Mouse (Mus musculus) kidney, embryonic 14.5 days (tissue): Measurements from ENCODE around the gene Grk2. TPM values are rescaled to one million over a fixed set of nuclear protein-coding genes. Genes with fewer than 3 reads are reported as not detected.
A peak's percentile ranks its signal among the peaks of the same experiment; 100 is the strongest.

Experiments used
- ATAC-seq: fragments of 200-750 bp; cut with Nextera tagmentation; 2 replicates; pipeline ENCODE4 v1.8.0; 2017; ENCODE audit warnings: moderate number of reproducible peaks, mild to moderate bottlenecking, moderate TSS enrichment, moderate library complexity; ENCODE audit not compliant: low FRiP score, low TSS enrichment
- H3K27ac ChIP-seq: fragments of 300-500 bp; sonication (generic); 2 replicates; pipeline ENCODE4 v1.5.1; 2014; ENCODE audit warnings: low read depth, mild to moderate bottlenecking, low read length, moderate library complexity, mixed read lengths
- H3K27me3 ChIP-seq: fragments of 300-500 bp; sonication (generic); 2 replicates; pipeline ENCODE4 v1.6.1; 2014; ENCODE audit warnings: mild to moderate bottlenecking, low read length; ENCODE audit not compliant: control insufficient read depth, insufficient read depth
- H3K36me3 ChIP-seq: fragments of 300-500 bp; sonication (generic); 2 replicates; pipeline ENCODE4 v1.6.1; 2014; ENCODE audit warnings: low read length, mixed read lengths; ENCODE audit not compliant: control insufficient read depth, insufficient read depth
- H3K4me1 ChIP-seq: fragments of 300-500 bp; sonication (generic); 2 replicates; pipeline ENCODE4 v1.6.1; 2014; ENCODE audit warnings: low read length, mixed read lengths; ENCODE audit not compliant: control insufficient read depth, insufficient read depth
- H3K4me2 ChIP-seq: fragments of 300-500 bp; sonication (generic); replicated peaks from 2 replicates; pipeline ENCODE4 v1.6.1; 2014; ENCODE audit warnings: low read depth, mild to moderate bottlenecking, low read length
- H3K4me3 ChIP-seq: fragments of 300-500 bp; sonication (generic); 2 replicates; pipeline ENCODE4 v1.5.1; 2014; ENCODE audit warnings: mild to moderate bottlenecking, low read length
- H3K9ac ChIP-seq: fragments of 300-500 bp; sonication (generic); 2 replicates; pipeline ENCODE4 v1.6.1; 2014; ENCODE audit warnings: low read depth, mild to moderate bottlenecking, low read length, moderate library complexity
- H3K9me3 ChIP-seq: fragments of 300-500 bp; sonication (generic); 2 replicates; pipeline ENCODE4 v1.6.1; 2016; ENCODE audit warnings: low read length; ENCODE audit not compliant: control insufficient read depth
- WGBS: fragments of 180-500 bp; shearing (Covaris S2); extraction: QIAGEN DNeasy Blood & Tissue Kit; methylation state at CpG from one replicate; pipeline ENCODE4 v1.1.7; 2014; 5-methylcytosine and 5-hydroxymethylcytosine counted together
- polyA plus RNA-seq: library from polyadenylated mRNA; unstranded; fragments of >200 nt; fragmentation: Nextera tagmentation; extraction: Ambion mirVana; gene quantifications from 2 replicates; pipeline ENCODE4 v1.2.1, GENCODE M21; 2014

Grk2 gene
- polyA plus RNA-seq, 1 experiment from 2014 or later: 17.7 TPM

- 49% methylated on average over 7 of the region's 7 CpGs for WGBS
- Histone ChIP-seq H3K4me2 (no peak overlapping the region), H3K27me3 (no peaks in the 10 kb centered on the region), H3K4me1 (peaks cover 54% of the 10 kb centered on the region), H3K9ac (0 out of 2 replicates have a peak overlapping the region, but pooled peaks have one; percentile 4), H3K4me3 (no peak overlapping the region), H3K36me3 (no peaks in the 10 kb centered on the region), H3K27ac (peak overlapping the region; percentile 11; the same call in 1 of the 2 replicates), H3K9me3 (no peaks in the 10 kb centered on the region)
- no peak for ATAC-seq
These were observed 5.7 kb downstream of the Grk2 start for GRCm38 (mm10) chr19:4300271-4300704.

GRCm38 (mm10) chr19:4299574-4300270, 6.3 kb downstream of the Grk2 start:
- H3K4me1 ChIP-seq: peaks cover 49% of the 10 kb centered on the region
- no peak overlapping the region; the same call in 1 of the 2 replicates for H3K27ac ChIP-seq
- WGBS: 78% methylated on average over 6 of the region's 6 CpGs
- H3K9ac ChIP-seq: no peak overlapping the region
- H3K4me3 ChIP-seq: no peak overlapping the region
- H3K36me3 ChIP-seq: no peaks in the 10 kb centered on the region; the same call in 1 of the 2 replicates
- no peak for ATAC-seq
- no peaks in the 10 kb centered on the region for H3K9me3 ChIP-seq
- no peaks in the 10 kb centered on the region for H3K27me3 ChIP-seq
- no peak overlapping the region for H3K4me2 ChIP-seq

- Histone ChIP-seq H3K4me3 (no peak overlapping the region), H3K27ac (no peak overlapping the region), H3K9ac (no peak overlapping the region), H3K36me3 (no peaks in the 10 kb centered on the region; the same call in 1 of the 2 replicates), H3K27me3 (no peaks in the 10 kb centered on the region), H3K4me2 (no peak overlapping the region), H3K9me3 (no peaks in the 10 kb centered on the region), H3K4me1 (peaks cover 43% of the 10 kb centered on the region)
- ATAC-seq: no peak
- WGBS: 92% methylated on average over 7 of the region's 7 CpGs
These were observed 6.9 kb downstream of the Grk2 start for GRCm38 (mm10) chr19:4299126-4299525.

- Histone ChIP-seq H3K27ac (no peak overlapping the region), H3K9me3 (no peaks in the 10 kb centered on the region), H3K9ac (no peak overlapping the region), H3K4me1 (peaks cover 37% of the 10 kb centered on the region), H3K4me2 (no peak overlapping the region), H3K27me3 (no peaks in the 10 kb centered on the region), H3K4me3 (no peak overlapping the region), H3K36me3 (no peaks in the 10 kb centered on the region; the same call in 1 of the 2 replicates)
- 92% methylated on average over 17 of the region's 17 CpGs for WGBS
- no peak for ATAC-seq
These were observed 7.5 kb downstream of the Grk2 start for GRCm38 (mm10) chr19:4298322-4299121.

- WGBS: 85% methylated on average over 5 of the region's 5 CpGs
- H3K4me2 ChIP-seq: no peak overlapping the region
- no peaks in the 10 kb centered on the region for H3K27me3 ChIP-seq
- peaks cover 4% of the 10 kb centered on the region; the same call in 1 of the 2 replicates for H3K36me3 ChIP-seq
- H3K4me3 ChIP-seq: no peak overlapping the region
- H3K9me3 ChIP-seq: no peaks in the 10 kb centered on the region
- no peak overlapping the region for H3K9ac ChIP-seq
- ATAC-seq: no peak
- H3K27ac ChIP-seq: no peak overlapping the region
- peaks cover 31% of the 10 kb centered on the region for H3K4me1 ChIP-seq
These were observed 8.2 kb downstream of the Grk2 start for GRCm38 (mm10) chr19:4297851-4298250.

GRCm38 (mm10) chr19:4296611-4297010, 9.4 kb downstream of the Grk2 start:
- H3K27ac ChIP-seq: no peak overlapping the region
- no peak for ATAC-seq

GRCm38 (mm10) chr19:4295391-4295790, 10.6 kb downstream of the Grk2 start:
- 93% methylated on average over 4 of the region's 4 CpGs for WGBS
- no peak overlapping the region for H3K4me3 ChIP-seq

More at GRCm38 (mm10) chr19:4296611-4297010, 9.4 kb downstream of the Grk2 start:
- no peak overlapping the region for H3K4me3 ChIP-seq
- WGBS: 93% methylated on average over 2 of the region's 2 CpGs
- H3K27me3 ChIP-seq: no peaks in the 10 kb centered on the region
- peaks cover 18% of the 10 kb centered on the region; the same call in 1 of the 2 replicates for H3K4me1 ChIP-seq
- H3K36me3 ChIP-seq: peaks cover 17% of the 10 kb centered on the region
- no peak overlapping the region for H3K4me2 ChIP-seq
- no peak overlapping the region for H3K9ac ChIP-seq
- no peaks in the 10 kb centered on the region for H3K9me3 ChIP-seq

GRCm38 (mm10) chr19:4294381-4295097, 11.5 kb downstream of the Grk2 start:
- H3K27me3 ChIP-seq: no peaks in the 10 kb centered on the region
- peak overlapping the region; percentile 17; the same call in 1 of the 2 replicates for H3K27ac ChIP-seq
- H3K4me2 ChIP-seq: no peak overlapping the region
- peaks cover 37% of the 10 kb centered on the region for H3K36me3 ChIP-seq
- H3K9ac ChIP-seq: no peak overlapping the region
- no peaks in the 10 kb centered on the region for H3K4me1 ChIP-seq
- no peak for ATAC-seq
- H3K4me3 ChIP-seq: no peak overlapping the region
- WGBS: 67% methylated on average over 14 of the region's 14 CpGs
- H3K9me3 ChIP-seq: no peaks in the 10 kb centered on the region

More at GRCm38 (mm10) chr19:4295391-4295790, 10.6 kb downstream of the Grk2 start:
- no peaks in the 10 kb centered on the region for H3K27me3 ChIP-seq
- ATAC-seq: no peak
- H3K9ac ChIP-seq: no peak overlapping the region
- H3K9me3 ChIP-seq: no peaks in the 10 kb centered on the region
- peaks cover 6% of the 10 kb centered on the region; the same call in 1 of the 2 replicates for H3K4me1 ChIP-seq
- no peak overlapping the region for H3K4me2 ChIP-seq
- peaks cover 29% of the 10 kb centered on the region for H3K36me3 ChIP-seq
- H3K27ac ChIP-seq: no peak overlapping the region
